Mouse (Mus musculus): ENCODE measurements around the gene Hist1h2bl.
"Not testable (repeated sequence)": the region's sequence is repeated elsewhere in the genome, so short reads cannot be mapped to it uniquely, and the experiment has no call there.

The Hist1h2bl gene

DNA sequence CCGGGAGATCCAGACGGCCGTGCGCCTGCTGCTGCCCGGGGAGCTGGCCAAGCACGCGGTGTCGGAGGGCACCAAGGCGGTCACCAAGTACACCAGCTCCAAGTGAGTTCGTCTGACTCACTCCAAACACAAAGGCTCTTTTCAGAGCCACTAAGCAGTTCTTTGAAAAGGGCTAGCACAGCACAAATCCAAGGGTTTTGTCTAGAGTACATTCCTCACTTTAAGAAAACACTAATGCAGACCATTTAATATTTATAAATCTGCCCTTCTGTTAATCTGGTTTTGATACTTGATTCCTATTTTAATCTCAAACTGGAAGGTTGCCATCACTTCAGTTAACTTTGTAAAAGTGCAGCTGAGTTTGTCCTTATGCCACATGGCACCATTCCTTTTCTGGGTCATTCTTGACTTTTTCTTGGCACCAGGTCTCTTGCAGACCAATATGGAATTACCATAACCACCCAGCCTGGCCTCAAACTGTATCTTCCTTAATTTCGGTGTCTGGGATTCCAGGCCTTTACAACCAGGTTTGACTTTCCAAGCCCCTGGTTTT is 6.5 kb upstream of the Hist1h2bl start:
- DNase-seq (ENCODE audit: low spot score in 2 of 2), result no peak

DNA sequence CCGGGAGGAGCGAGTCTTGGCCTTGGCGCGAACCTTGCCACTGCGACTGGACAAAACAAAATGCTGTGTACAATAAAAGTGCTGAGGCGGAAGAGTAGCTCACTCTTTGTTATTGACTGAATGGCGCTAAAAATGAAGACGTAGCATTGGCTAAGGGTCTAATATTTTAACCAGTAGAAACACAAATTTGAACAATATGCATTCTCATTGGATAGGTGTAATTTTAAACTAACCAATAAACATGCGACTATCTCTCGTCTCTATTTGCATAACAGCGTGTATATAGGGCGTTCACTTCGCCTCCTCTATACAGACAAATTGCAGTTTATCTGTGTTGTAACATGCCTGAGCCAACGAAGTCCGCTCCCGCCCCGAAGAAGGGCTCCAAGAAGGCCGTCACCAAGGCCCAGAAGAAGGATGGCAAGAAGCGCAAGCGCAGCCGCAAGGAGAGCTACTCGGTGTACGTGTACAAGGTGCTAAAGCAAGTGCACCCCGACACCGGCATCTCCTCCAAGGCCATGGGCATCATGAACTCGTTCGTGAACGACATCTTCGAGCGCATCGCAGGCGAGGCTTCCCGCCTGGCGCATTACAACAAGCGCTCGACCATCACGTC is 5.9 kb upstream of the Hist1h2bl start, which contains the start of gene Hist1h2bm:
TSS of gene Hist1h2bm (plus strand) at position 288 of the 616 bp plus-strand sequence.
- DNase-seq (ENCODE audit: low spot score in 2 of 2), result peak; percentile 53 to 56

DNA sequence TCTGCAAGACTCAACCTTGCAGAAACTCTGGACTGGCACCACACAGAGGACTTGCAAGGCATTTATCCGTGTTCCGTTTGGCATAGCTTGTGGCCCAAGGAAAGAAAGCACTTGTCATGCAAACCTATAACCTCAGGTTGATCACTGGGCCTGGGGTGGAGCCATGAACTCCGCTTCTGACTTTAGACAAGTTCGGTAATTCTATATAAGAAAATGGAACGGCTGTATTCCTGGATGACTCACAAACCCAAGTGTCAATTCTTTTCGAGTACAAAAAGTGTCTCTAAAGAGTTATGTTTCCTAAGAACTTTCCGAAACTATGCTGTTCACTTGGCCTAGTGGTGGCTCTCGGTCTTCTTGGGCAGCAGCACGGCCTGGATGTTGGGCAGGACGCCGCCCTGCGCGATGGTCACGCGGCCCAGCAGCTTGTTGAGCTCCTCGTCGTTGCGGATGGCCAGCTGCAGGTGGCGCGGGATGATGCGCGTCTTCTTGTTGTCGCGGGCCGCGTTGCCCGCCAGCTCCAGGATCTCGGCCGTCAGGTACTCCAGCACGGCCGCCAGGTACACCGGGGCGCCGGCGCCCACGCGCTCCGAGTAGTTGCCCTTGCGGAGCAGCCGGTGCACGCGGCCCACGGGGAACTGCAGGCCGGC is 5.3 kb upstream of the Hist1h2bl start:
- DNase-seq (ENCODE audit: low spot score in 2 of 2), result not testable (repeated sequence)

DNA sequence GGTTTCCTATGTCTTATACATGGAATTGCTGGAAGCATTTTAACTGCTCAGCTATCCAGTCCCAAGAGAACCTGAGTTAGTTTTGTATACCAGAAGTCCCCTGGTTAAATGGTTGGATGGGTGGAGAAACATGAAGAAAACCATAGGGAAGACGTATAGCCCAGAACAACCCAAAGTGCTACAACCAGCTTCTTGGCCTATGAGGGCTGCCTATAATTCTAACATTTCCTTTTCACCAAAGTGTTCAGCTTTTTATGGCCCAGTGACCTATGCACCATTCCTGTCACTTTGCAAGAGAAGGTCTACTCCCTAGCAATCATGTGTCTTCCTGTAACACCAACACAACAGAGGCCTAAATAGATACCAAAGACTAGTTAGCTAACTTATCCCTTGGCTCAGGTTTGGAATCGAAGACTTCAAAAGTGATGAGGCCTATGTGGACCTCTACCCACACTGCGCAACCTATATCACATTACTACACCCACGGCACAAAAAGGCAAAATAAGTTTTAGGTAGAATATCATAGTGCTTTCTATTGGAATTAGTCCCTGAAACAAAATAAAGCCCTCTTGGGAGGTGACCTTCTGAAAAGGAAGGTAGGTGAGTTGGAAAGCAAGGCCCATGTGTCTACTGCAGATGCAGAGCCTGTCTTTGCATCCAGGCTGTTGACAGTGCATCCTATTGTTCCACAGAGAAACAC is 2.6 kb upstream of the Hist1h2bl start:
- DNase-seq (ENCODE audit: low spot score in 2 of 2), result no peak

DNA sequence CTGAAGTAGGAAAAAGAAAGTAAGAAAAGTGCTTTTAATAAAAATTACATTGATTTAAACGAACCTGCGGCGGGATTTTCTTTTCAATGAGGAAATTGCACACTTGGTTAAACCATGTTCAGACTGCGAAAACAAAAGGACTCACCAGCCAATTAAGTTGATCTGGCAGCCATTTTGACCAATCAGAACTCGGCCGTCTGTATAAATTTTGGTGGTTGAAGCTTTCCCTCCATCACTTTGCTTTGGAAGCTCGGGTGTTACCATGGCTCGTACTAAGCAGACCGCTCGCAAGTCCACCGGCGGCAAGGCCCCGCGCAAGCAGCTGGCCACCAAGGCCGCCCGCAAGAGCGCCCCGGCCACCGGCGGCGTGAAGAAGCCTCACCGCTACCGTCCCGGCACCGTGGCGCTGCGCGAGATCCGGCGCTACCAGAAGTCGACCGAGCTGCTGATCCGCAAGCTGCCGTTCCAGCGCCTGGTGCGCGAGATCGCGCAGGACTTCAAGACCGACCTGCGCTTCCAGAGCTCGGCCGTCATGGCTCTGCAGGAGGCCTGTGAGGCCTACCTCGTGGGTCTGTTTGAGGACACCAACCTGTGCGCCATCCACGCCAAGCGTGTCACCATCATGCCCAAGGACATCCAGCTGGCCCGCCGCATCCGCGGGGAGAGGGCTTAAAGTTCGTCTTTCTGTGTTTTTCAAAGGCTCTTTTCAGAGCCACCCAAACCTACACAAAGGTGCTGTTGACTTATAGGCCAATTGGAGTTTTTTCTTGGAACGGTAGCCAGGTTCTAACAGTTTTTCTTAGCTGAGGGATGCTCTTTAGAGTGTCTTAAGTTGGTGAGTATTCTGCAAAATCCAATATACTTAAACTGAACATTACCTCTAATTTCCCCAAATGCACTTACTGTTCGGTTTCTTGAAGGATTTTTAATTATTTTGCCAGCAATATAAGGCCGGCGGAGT is 1.7 kb upstream of the Hist1h2bl start, which contains the start of gene Hist1h3h:
TSS of gene Hist1h3h (plus strand) at position 263 of the 961 bp plus-strand sequence.
- peak; percentile 80 to 83 for DNase-seq (ENCODE audit: low spot score in 2 of 2)

DNA sequence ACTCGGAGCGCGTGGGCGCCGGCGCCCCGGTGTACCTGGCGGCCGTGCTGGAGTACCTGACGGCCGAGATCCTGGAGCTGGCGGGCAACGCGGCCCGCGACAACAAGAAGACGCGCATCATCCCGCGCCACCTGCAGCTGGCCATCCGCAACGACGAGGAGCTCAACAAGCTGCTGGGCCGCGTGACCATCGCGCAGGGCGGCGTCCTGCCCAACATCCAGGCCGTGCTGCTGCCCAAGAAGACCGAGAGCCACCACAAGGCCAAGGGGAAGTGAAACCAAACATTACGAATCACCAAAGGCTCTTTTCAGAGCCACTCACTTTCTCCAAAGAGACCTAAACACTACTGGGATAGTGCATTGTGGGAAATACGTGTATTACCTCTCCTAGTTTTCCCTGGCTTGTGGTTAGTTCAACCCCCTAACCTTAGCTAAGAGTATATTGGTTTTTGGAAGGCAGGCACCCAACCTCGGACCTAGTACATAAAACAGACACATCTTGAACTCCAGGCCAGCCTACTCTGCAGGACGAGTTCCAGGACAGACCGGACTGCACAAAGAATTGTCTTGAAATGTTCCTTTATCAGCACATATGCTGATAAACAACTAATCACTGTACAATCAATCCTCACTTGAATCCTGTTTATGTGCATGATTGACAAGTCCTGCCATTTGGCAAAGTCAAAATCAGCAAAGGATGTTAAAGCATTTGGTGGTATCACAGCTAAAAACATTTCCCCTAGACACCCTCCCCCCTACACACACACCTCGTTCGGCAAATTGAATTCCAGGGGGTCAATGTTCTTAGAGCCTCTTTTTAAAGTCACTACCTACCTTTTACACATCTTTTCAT is 823 bp upstream of the Hist1h2bl start:
- DNase-seq (ENCODE audit: low spot score in 2 of 2), result peak in 1 of 2 experiments; percentile 7

DNA sequence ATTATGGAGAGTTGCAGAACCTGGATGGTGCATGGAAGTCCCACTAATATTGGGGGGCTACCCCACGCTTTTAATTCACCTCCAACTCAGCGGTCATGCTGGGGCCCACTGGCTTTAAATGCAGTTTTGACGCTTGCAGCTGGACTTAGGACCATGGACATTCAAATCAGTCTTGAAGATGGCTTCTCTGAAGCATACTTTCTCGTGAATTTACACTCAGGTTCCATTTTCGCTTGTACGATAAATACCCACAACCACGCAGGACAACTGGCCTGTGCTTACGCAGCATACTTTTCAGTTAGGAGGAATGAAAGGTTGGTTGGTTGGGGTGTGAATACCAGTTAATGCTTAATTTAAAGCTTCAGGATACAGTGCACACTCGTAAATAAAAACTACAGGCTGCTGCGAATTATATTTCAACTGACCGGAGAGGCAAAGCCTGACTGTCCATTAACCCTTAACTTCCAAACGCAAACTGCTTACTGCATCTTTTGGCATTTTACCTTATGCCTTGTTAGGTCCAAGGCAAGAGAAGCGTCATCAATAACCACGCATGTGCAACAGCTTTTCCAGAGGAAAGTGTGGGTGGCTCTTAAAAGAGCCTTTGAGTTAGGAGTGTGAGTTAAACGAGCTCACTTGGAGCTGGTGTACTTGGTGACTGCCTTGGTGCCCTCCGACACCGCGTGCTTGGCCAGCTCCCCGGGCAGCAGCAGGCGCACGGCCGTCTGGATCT is 646 bp downstream of the Hist1h2bl start:
- DNase-seq (ENCODE audit: low spot score in 2 of 2), result no peak

DNA sequence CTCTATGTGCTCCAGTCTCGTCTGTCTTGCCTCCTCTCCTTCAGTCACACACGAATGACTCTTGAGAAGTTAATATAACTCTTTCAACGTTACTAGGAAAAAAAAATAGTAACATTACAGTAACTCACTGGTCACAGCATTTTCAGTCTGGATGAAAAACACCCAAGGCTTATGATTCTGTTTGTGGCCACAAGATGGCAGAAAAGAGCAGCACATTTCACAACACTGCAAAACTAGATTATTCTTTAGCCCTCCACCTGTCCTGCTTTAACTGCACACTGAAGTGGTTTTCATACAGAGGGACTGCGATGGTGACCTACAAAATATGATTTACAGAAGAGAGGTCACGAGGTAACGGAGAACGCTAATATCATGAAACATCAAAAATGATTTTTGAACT is 1.2 kb downstream of the Hist1h2bl start:
- DNase-seq (ENCODE audit: low spot score in 2 of 2), result peak in 1 of 2 experiments; percentile 57

DNA sequence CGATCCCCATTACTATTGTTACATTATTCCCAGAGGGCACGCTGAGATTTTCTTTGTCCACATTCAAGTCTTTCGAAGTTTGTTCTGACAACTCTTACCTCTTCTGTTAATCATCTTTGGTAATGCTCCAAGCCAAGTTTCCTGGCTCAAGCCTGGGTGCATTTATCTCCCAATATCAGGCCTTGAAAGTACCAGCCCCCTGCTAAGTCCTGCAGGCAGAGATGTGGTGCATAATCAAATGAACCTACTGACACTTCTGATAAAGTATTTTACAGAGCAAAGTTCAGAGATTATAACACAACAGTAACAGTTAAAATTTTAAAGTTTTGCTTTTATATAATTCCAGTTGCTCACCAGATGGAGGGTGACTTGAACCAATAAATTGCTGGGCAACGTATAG is 4.2 kb downstream of the Hist1h2bl start:
- DNase-seq (ENCODE audit: low spot score in 2 of 2), result no peak

DNA sequence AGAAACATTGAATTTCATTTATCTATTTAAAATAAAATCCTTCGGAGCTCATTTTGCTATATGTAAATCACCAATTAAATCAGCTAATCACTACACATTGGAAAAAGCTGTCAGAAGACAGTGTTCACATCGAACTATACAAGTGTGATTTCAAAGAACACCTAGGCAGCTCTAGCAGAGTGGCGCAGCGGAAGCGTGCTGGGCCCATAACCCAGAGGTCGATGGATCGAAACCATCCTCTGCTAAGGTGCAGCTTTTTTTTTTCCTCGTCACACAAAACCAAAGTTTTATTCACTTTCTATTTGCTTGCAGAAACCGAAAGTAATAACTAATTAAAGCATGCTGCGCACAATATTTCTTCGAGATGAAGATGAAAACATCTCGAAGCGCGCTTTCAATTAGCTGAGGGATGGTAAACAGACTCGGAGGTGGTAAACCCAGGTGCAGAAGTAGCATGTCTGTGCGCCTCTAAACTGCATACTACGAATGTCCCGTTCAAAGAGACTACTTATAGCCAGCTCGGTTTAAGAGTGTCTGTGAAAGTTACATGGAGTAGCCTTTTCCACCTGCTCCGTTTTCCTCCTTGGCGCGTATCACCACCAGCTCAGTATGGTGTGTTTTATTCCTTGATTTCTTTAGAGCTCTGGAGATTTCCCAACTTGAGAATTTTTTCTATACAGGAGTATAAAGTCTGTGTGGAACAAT is 5.0 kb downstream of the Hist1h2bl start:
- DNase-seq (ENCODE audit: low spot score in 2 of 2), result peak; percentile 68 to 81

DNA sequence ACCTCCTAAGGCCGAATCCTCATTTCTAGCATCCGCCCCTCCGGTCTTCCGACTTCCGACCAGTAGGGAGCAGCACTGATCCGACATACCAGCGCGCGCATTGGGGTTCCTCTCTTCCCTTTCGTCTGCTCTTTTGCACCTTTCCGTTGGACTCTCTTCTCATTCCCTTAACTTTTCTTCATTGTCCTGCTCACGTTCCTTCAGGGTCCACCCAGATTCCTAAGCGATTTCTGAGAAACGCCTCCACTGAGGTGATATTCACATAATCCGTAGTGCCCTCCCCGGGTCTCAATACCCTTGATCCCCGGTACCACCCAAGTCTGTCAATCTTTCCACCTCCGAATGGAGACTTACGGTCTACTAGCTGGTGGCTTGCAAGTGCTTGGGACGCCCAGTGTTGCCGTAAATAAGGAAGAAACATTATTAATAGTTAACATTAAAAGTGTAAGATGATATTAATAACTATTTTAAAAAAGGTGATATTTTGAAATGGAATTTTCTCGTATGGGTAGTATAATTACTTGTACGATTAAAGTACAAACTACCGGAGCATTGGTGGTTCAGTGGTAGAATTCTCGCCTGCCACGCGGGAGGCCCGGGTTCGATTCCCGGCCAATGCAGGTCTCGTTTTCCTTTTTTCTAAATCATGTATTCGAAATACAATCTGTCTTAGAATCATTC is 5.8 kb downstream of the Hist1h2bl start:
- DNase-seq (ENCODE audit: low spot score in 2 of 2), result peak; percentile 75 to 88

DNA sequence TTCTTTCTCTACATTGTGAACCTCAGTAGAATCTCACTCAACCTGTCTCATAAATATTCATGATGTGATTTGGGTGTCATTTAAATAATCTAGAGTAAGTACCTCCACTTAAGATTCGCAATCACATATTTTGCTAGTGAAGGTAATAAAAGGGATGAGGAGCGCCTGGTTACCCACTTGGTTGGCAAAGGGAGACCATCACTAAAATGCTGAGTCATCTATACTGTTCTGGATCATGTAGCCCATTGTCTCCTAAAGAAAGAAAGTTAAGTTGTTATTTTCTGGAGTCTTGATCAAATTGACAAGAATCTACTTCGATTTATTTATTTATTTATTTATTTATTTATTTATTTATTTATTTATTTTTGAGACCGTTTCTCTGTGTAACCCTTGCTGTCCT is 9.3 kb downstream of the Hist1h2bl start:
- no peak for DNase-seq (ENCODE audit: low spot score in 2 of 2)

DNA sequence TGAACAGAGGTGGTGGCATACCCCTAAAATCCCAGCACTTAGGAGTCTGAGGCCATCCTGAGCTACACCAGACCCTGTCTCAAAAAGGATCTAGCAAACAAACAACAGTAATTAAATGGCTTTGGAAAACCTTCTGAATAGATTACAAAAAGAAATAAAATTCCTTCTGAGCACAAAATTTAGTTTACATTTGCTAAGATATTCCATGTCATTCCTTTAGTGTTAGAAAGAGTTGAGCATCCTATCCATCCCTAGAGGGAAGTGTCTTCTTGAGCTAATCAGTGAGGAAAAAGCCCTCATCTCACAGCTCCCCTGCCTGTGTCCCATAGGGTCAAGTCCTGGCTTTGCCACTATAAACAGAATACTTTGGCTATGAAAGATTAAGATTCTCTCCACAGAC is 18.1 kb downstream of the Hist1h2bl start, which contains the start of gene Olfr1359:
TSS of gene Olfr1359 (plus strand) at position 301 of the 400 bp plus-strand sequence.
- DNase-seq (ENCODE audit: low spot score in 2 of 2), result no peak

DNA sequence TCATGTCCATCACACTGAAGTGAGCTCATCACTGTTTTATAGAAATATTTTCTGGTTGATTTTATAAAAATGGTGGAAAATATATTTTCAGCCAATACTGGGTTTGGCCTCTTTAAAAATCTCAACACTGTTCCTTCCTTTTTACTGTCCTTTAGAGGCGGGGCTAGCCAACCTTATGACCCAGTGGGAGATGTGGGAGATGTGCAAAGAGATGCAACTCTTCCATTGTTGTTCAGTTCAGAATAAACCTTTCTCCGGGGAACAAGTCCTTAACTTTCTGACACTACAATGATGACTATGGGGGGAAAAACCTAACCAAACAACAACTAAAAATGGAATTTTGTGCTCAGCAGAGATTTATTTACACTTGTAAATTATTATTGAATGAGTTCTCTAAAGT is 38.6 kb downstream of the Hist1h2bl start, which contains the start of gene Olfr1360:
TSS of gene Olfr1360 (minus strand) at position 101 of the 400 bp plus-strand sequence.
- no peak for DNase-seq (ENCODE audit: low spot score in 2 of 2)

Data from frontal cortex, postnatal 14 days (tissue).